In the genomic region with DNA sequence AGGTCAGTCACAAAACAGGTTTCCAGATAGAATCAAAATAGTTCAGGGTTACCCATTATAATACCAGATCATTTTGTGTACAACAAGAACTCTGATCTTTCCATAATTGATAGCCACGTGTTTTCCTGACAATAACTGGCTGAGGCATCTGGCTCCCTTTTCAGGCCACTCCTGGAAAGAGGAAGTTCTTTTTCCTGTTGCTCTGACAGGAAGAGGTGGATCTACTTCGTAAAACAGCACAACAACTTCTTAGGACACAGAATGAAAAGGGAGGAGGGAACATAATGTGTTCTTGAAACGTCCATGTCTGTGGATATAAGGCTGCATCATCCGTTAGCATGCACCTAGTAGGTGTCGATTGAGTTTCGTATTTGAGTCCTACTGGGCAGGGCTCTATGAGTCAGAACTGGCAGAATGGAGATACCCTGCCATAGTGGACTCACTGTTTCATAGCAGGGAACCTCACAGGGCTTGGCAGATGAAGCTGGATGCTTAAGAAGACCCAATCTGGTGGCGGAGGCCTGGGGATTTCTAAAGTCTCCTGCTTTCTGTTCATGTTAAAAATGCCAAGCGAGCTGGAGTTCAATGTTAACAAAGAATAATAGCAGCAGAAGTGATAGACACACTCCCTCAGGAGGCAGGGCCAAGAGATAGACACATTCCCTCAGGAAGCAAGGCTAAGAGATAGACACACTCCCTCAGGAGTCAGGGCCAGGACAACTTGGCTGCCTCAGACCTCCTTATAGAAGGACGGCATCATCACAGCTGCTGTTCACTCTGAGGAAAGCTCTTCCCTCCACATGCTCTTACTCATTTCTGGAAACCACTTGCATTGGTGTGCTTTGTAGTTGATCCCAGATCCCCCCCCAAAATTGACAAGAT, we compare ENCODE assay signal across 14 mouse cellular contexts. TPM values are rescaled to one million over a fixed set of nuclear protein-coding genes. Genes with fewer than 3 reads are reported as not detected.
DNase-seq lines count a peak whose midpoint lies in the region; ATAC-seq and TF ChIP-seq lines count a peak whose summit lies in the region.
"Had no signal": no experiment of that assay in that cellular context is flagged by ENCODE, and none has a peak within 500 bp of the region (broad histone marks: within the 10 kb centered on the region; RNA-seq: fewer than 3 reads in every experiment).

No protein-coding gene starts in this region.

- WGBS in liver, adult 2 months, result 60% methylated on average over 9 of the region's 9 CpGs
- 58% methylated on average over 9 of the region's 9 CpGs for WGBS in heart, postnatal 0 days
- WGBS in liver, embryonic 14.5 days (ENCODE audit: insufficient replicate concordance), result 32% methylated on average over 9 of the region's 9 CpGs
- 66% methylated on average over 9 of the region's 9 CpGs for WGBS in small intestine, adult 2 months
- WGBS in hindbrain, postnatal 0 days, result 83% methylated on average over 9 of the region's 9 CpGs

- H3K9ac ChIP-seq in liver, adult 2 months (ENCODE audit: low read depth, low read length), result peak overlapping the region; percentile 38; the same call in 1 of the 2 replicates
- H3K9ac ChIP-seq in heart, postnatal 0 days (replicated peaks; ENCODE audit: low read depth, low read length), result no peak overlapping the region
- no peak overlapping the region for H3K9ac ChIP-seq in liver, embryonic 14.5 days (replicated peaks)
- H3K9ac ChIP-seq in hindbrain, postnatal 0 days (replicated peaks; ENCODE audit: low read length), result no peak overlapping the region
- H3K9ac ChIP-seq: hindbrain, embryonic 15.5 days; midbrain, embryonic 12.5 days; neural tube, embryonic 13.5 days had no signal

- no peaks in the 10 kb centered on the region for H3K4me1 ChIP-seq in liver, adult 2 months (ENCODE audit: control insufficient read depth, insufficient read depth, low read length)
- H3K4me1 ChIP-seq in heart, postnatal 0 days (ENCODE audit: control insufficient read depth, insufficient read depth), result no peaks in the 10 kb centered on the region
- no peaks in the 10 kb centered on the region; a peak in 1 of 4 replicates for H3K4me1 ChIP-seq in liver, embryonic 14.5 days (replicated peaks; ENCODE audit: control insufficient read depth in 2 of 2, insufficient read depth in 2 of 2, low read length in 1 of 2)
- no peaks in the 10 kb centered on the region for H3K4me1 ChIP-seq in small intestine, adult 2 months (ENCODE audit: control insufficient read depth, insufficient read depth, insufficient read length, low read length)
- H3K4me1 ChIP-seq in hindbrain, postnatal 0 days (ENCODE audit: insufficient read depth, low read length), result no peaks in the 10 kb centered on the region
- H3K4me1 ChIP-seq: hindbrain, embryonic 15.5 days; midbrain, embryonic 12.5 days; neural tube, embryonic 13.5 days had no signal

- H3K27ac ChIP-seq in liver, adult 2 months (replicated peaks; ENCODE audit: insufficient read depth, low read depth, low read length), result peak overlapping the region; percentile 81
- H3K27ac ChIP-seq in heart, postnatal 0 days (ENCODE audit: low read depth), result peak overlapping the region; percentile 62
- no peak overlapping the region for H3K27ac ChIP-seq in liver, embryonic 14.5 days
- H3K27ac ChIP-seq in small intestine, adult 2 months (ENCODE audit: insufficient read depth, low read depth, low read length), result peak overlapping the region; percentile 74
- no peak overlapping the region for H3K27ac ChIP-seq in hindbrain, postnatal 0 days
- H3K27ac ChIP-seq: hindbrain, embryonic 15.5 days; midbrain, embryonic 12.5 days; neural tube, embryonic 13.5 days had no signal

- TF ChIP-seq POLR2A in liver, adult 2 months (IDR thresholded peaks at IDR 0.05; ENCODE audit: extremely low read depth, insufficient read depth, low read length), result no peak
- TF ChIP-seq POLR2A in small intestine, adult 2 months (IDR thresholded peaks at IDR 0.05; ENCODE audit: low read depth, low read length), result no peak

- H3K27me3 ChIP-seq in liver, adult 2 months (ENCODE audit: control insufficient read depth, insufficient read depth, low read length), result no peaks in the 10 kb centered on the region
- H3K27me3 ChIP-seq in heart, postnatal 0 days (ENCODE audit: control insufficient read depth, insufficient read depth, low read length), result no peaks in the 10 kb centered on the region
- H3K27me3 ChIP-seq in liver, embryonic 14.5 days (ENCODE audit: control insufficient read depth, insufficient read depth, low read length), result no peaks in the 10 kb centered on the region
- H3K27me3 ChIP-seq in small intestine, adult 2 months (ENCODE audit: control insufficient read depth, insufficient read depth, low read length), result no peaks in the 10 kb centered on the region
- H3K27me3 ChIP-seq in hindbrain, postnatal 0 days (ENCODE audit: insufficient read depth, low read length), result no peaks in the 10 kb centered on the region
- H3K27me3 ChIP-seq: hindbrain, embryonic 15.5 days; midbrain, embryonic 12.5 days; neural tube, embryonic 13.5 days had no signal

- ATAC-seq in heart, postnatal 0 days (ENCODE audit: insufficient read depth, low read depth), result peak; percentile 47; the same call in 1 of the 2 replicates
- peak; percentile 41; the same call in 1 of the 2 replicates for ATAC-seq in liver, embryonic 14.5 days (ENCODE audit: insufficient read depth)
- ATAC-seq in hindbrain, postnatal 0 days, result no peak
- ATAC-seq in activated CD4-positive, CD25-positive, alpha-beta regulatory T cell, adult 4 months, result no peak

- no peaks in the 10 kb centered on the region for H3K36me3 ChIP-seq in liver, adult 2 months (ENCODE audit: control insufficient read depth, insufficient read depth, low read length)
- H3K36me3 ChIP-seq in heart, postnatal 0 days (replicated peaks; ENCODE audit: control insufficient read depth, insufficient read depth, low read length), result no peaks in the 10 kb centered on the region
- no peaks in the 10 kb centered on the region for H3K36me3 ChIP-seq in liver, embryonic 14.5 days (replicated peaks; ENCODE audit: control insufficient read depth, insufficient read depth, low read depth)
- no peaks in the 10 kb centered on the region for H3K36me3 ChIP-seq in small intestine, adult 2 months (ENCODE audit: control insufficient read depth, insufficient read depth, low read length)
- no peaks in the 10 kb centered on the region for H3K36me3 ChIP-seq in hindbrain, postnatal 0 days (ENCODE audit: insufficient read depth, low read length)
- H3K36me3 ChIP-seq: hindbrain, embryonic 15.5 days; midbrain, embryonic 12.5 days; neural tube, embryonic 13.5 days had no signal

- TF ChIP-seq CTCF in liver, adult 2 months (IDR thresholded peaks at IDR 0.05; ENCODE audit: low read depth, low read length), result no peak
- TF ChIP-seq CTCF in heart, postnatal 0 days (IDR thresholded peaks at IDR 0.05; ENCODE audit: low read depth), result no peak
- TF ChIP-seq CTCF in liver, embryonic 14.5 days (IDR thresholded peaks at IDR 0.05; ENCODE audit: low read depth), result no peak
- TF ChIP-seq CTCF in small intestine, adult 2 months (IDR thresholded peaks at IDR 0.05; ENCODE audit: extremely low read depth, insufficient read length, insufficient replicate concordance, low read depth, low read length), result no peak
- no peak for TF ChIP-seq CTCF in hindbrain, postnatal 0 days (IDR thresholded peaks at IDR 0.05; ENCODE audit: low read depth)

- H3K9me3 ChIP-seq in heart, postnatal 0 days (replicated peaks; ENCODE audit: control insufficient read depth, low read length), result no peaks in the 10 kb centered on the region
- H3K9me3 ChIP-seq in liver, embryonic 14.5 days (ENCODE audit: control insufficient read depth, low read length), result no peaks in the 10 kb centered on the region
- H3K9me3 ChIP-seq in hindbrain, postnatal 0 days (ENCODE audit: low read length), result no peaks in the 10 kb centered on the region
- H3K9me3 ChIP-seq: hindbrain, embryonic 15.5 days; midbrain, embryonic 12.5 days; neural tube, embryonic 13.5 days had no signal

- 0 out of 2 replicates have a peak overlapping the region, but pooled peaks have one; percentile 0 for H3K4me2 ChIP-seq in heart, postnatal 0 days (ENCODE audit: low read depth, low read length)
- H3K4me2 ChIP-seq in liver, embryonic 14.5 days (ENCODE audit: low read depth), result no peak overlapping the region
- no peak overlapping the region for H3K4me2 ChIP-seq in hindbrain, postnatal 0 days (ENCODE audit: low read depth, low read length)
- H3K4me2 ChIP-seq: hindbrain, embryonic 15.5 days; midbrain, embryonic 12.5 days; neural tube, embryonic 13.5 days had no signal

- DNase-seq in liver, adult 2 months (ENCODE audit: extremely low read depth, low read depth, low spot score), result peak; percentile 15
- no peak for DNase-seq in liver
- DNase-seq in heart, postnatal 0 days (ENCODE audit: low spot score), result peak; percentile 23
- no peak for DNase-seq in liver, embryonic 14.5 days (ENCODE audit: low read depth in 3 of 3, low spot score in 3 of 3)
- no peak for DNase-seq in hindbrain, postnatal 0 days (ENCODE audit: low spot score)
- DNase-seq in frontal cortex, postnatal 10 days (ENCODE audit: low spot score in 2 of 2), result no peak
- DNase-seq: cerebellum, adult 18-20 months; right cerebral cortex, postnatal 25 days; thymus, adult 2 months had no signal

- TF ChIP-seq EP300 in heart, postnatal 0 days (IDR thresholded peaks at IDR 0.05; ENCODE audit: low read depth), result peak; percentile 74; the same call in 1 of the 2 replicates
- TF ChIP-seq EP300 in liver, embryonic 14.5 days (IDR thresholded peaks at IDR 0.05; ENCODE audit: low read depth), result no peak

- H3K79me2 ChIP-seq in liver, adult 2 months (ENCODE audit: control insufficient read depth, insufficient read depth, low read length), result no peaks in the 10 kb centered on the region

- H3K4me3 ChIP-seq in liver, adult 2 months (ENCODE audit: insufficient read depth, low read depth, low read length), result no peak overlapping the region
- H3K4me3 ChIP-seq in heart, postnatal 0 days (ENCODE audit: low read depth, low read length), result no peak overlapping the region
- no peak overlapping the region for H3K4me3 ChIP-seq in liver, embryonic 14.5 days (ENCODE audit: insufficient read depth in 1 of 2, low read depth in 2 of 2, low read length in 2 of 2)
- no peak overlapping the region for H3K4me3 ChIP-seq in small intestine, adult 2 months (ENCODE audit: low read depth, low read length)
- H3K4me3 ChIP-seq in hindbrain, postnatal 0 days (ENCODE audit: low read length), result no peak overlapping the region
- H3K4me3 ChIP-seq: hindbrain, embryonic 15.5 days; midbrain, embryonic 12.5 days; neural tube, embryonic 13.5 days had no signal

RNA-seq across cellular contexts. Expression of a gene that starts 13.1 kb away (rescaled TPM):
- 16.7 and 17.9 TPM in 2 replicates for total RNA-seq in liver, adult 2 months (2014; rRNA removed)
- 2.4 and 2.7 TPM in 2 replicates for polyA plus RNA-seq in liver, adult 2 months (2012; rRNA removed)
- 29.3 and 72.2 TPM in 2 replicates for total RNA-seq in heart, postnatal 0 days (2014; rRNA removed; ENCODE audit: low replicate concordance)
- polyA plus RNA-seq in heart, postnatal 0 days (2015; fragmentation: Nextera tagmentation; extraction: Ambion mirVana), result 19.9 and 20.3 TPM in 2 replicates
- 1.8 and 2.0 TPM in 2 replicates for polyA plus RNA-seq in liver, embryonic 14.5 days (2012; rRNA removed)
- 5.0 and 6.4 TPM in 2 replicates for polyA plus RNA-seq in liver, embryonic 14.5 days (2014; fragmentation: Nextera tagmentation; extraction: Ambion mirVana)
- 0.43 and 1.6 TPM in 2 replicates for polyA plus RNA-seq in small intestine, adult 2 months (2012; rRNA removed)
- total RNA-seq in hindbrain, postnatal 0 days (2014; rRNA removed), result 27.6 and 32.0 TPM in 2 replicates
- 9.9 and 12.7 TPM in 2 replicates for polyA plus RNA-seq in hindbrain, postnatal 0 days (2015; fragmentation: Nextera tagmentation; extraction: Ambion mirVana)
- polyA plus RNA-seq in activated CD4-positive, CD25-positive, alpha-beta regulatory T cell, adult 4 months (2017; shearing (Covaris generic)), result not detected

Comparison
In these comparisons a context has a peak if more than half of its experiments do, and no peak if none do; other contexts are left out.
1. DNase-seq: peak in liver, adult 2 months (single experiment) and heart, postnatal 0 days (single experiment); none in liver (single experiment), liver, embryonic 14.5 days (0 of 3), hindbrain, postnatal 0 days (single experiment) and frontal cortex, postnatal 10 days (0 of 2).
2. H3K27ac ChIP-seq: peak in liver, adult 2 months (single experiment), heart, postnatal 0 days (single experiment) and small intestine, adult 2 months (single experiment); none in liver, embryonic 14.5 days (single experiment) and hindbrain, postnatal 0 days (single experiment).
3. ATAC-seq: peak in heart, postnatal 0 days (single experiment) and liver, embryonic 14.5 days (single experiment); none in hindbrain, postnatal 0 days (single experiment) and activated CD4-positive, CD25-positive, alpha-beta regulatory T cell, adult 4 months (single experiment).